Comparison of ENCODE assay signal across 17 mouse cellular contexts in the genomic region with DNA sequence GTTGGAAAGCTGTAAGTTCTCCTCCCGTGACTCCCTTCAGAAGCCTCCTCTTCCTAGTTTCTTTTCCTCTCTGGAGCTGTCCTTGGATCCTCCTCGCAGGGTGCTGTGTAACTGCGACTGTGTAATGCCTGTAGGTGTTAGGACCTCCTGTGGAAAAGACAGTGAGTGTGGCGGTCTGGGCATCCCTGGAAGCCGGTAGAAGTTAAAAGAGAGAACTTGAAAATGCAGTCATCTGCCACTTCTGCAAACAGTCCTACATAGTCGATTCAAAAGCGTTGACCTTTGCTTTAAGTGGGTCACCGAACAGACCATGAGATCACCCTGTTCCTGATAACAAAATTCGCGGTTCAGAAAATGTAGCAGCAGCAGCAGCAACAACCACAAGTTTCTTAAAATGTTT. TPM values are rescaled to one million over a fixed set of nuclear protein-coding genes. Genes with fewer than 3 reads are reported as not detected.
A peak's percentile ranks its signal among the peaks of the same experiment; 100 is the strongest.
DNase-seq lines count a peak whose midpoint lies in the region; ATAC-seq and TF ChIP-seq lines count a peak whose summit lies in the region.
"Had no signal": no experiment of that assay in that cellular context is flagged by ENCODE, and none has a peak within 500 bp of the region (broad histone marks: within the 10 kb centered on the region; RNA-seq: fewer than 3 reads in every experiment).

No protein-coding gene starts in this region.

- TF ChIP-seq EP300 in heart, adult 2 months (IDR thresholded peaks at IDR 0.05; ENCODE audit: insufficient read depth, low read depth, low read length) = no peak
- TF ChIP-seq EP300 in liver, embryonic 14.5 days (IDR thresholded peaks at IDR 0.05; ENCODE audit: low read depth) = no peak

- no peak overlapping the region for H3K4me2 ChIP-seq in hindbrain, embryonic 12.5 days (replicated peaks)
- H3K4me2 ChIP-seq in liver, embryonic 14.5 days (ENCODE audit: low read depth) = 0 out of 2 replicates have a peak overlapping the region, but pooled peaks have one; percentile 18
- H3K4me2 ChIP-seq: kidney, embryonic 15.5 days; midbrain, embryonic 11.5 days; stomach, embryonic 15.5 days had no signal

- WGBS in heart, adult 2 months = 31% methylated on average over 10 of the region's 10 CpGs
- WGBS in hindbrain, embryonic 10.5 days = 42% methylated on average over 10 of the region's 10 CpGs
- 33% methylated on average over 10 of the region's 10 CpGs for WGBS in hindbrain, embryonic 12.5 days
- WGBS in liver, embryonic 14.5 days (ENCODE audit: insufficient replicate concordance) = 28% methylated on average over 10 of the region's 10 CpGs

- H3K79me2 ChIP-seq in heart, adult 2 months (replicated peaks; ENCODE audit: control insufficient read depth, insufficient read depth, low read length) = no peaks in the 10 kb centered on the region

- H3K27me3 ChIP-seq in heart, adult 2 months (ENCODE audit: control insufficient read depth, insufficient read depth, low read length) = no peaks in the 10 kb centered on the region
- peaks cover 3% of the 10 kb centered on the region; the same call in 1 of the 2 replicates for H3K27me3 ChIP-seq in hindbrain, embryonic 10.5 days (ENCODE audit: insufficient read depth, poor library complexity, severe bottlenecking)
- no peaks in the 10 kb centered on the region for H3K27me3 ChIP-seq in hindbrain, embryonic 12.5 days
- H3K27me3 ChIP-seq in liver, embryonic 14.5 days (ENCODE audit: control insufficient read depth, insufficient read depth, low read length) = no peaks in the 10 kb centered on the region
- H3K27me3 ChIP-seq: kidney, embryonic 15.5 days; stomach, embryonic 15.5 days had no signal

- peak overlapping the region; percentile 73 for H3K27ac ChIP-seq in heart, adult 2 months
- H3K27ac ChIP-seq in hindbrain, embryonic 10.5 days = peak overlapping the region; percentile 75; the same call in 1 of the 2 replicates
- no peak overlapping the region for H3K27ac ChIP-seq in hindbrain, embryonic 12.5 days
- H3K27ac ChIP-seq in liver, embryonic 14.5 days = peak overlapping the region; percentile 47
- H3K27ac ChIP-seq: kidney, embryonic 15.5 days; stomach, embryonic 15.5 days had no signal

- no peak for TF ChIP-seq POLR2A in heart, adult 2 months (IDR thresholded peaks at IDR 0.05; ENCODE audit: insufficient read depth, low read depth, low read length)

- H3K4me1 ChIP-seq in heart, adult 2 months (ENCODE audit: control insufficient read depth, insufficient read depth, low read length) = peaks cover 15% of the 10 kb centered on the region
- peaks cover 64% of the 10 kb centered on the region for H3K4me1 ChIP-seq in hindbrain, embryonic 10.5 days (replicated peaks)
- H3K4me1 ChIP-seq in hindbrain, embryonic 12.5 days = peaks cover 56% of the 10 kb centered on the region
- H3K4me1 ChIP-seq in liver, embryonic 14.5 days (replicated peaks; ENCODE audit: control insufficient read depth in 2 of 2, insufficient read depth in 2 of 2, low read length in 1 of 2) = peaks cover 75% of the 10 kb centered on the region in 2 experiments

- TF ChIP-seq CTCF in heart, adult 2 months (IDR thresholded peaks at IDR 0.05) = no peak
- TF ChIP-seq CTCF in liver, embryonic 14.5 days (IDR thresholded peaks at IDR 0.05; ENCODE audit: low read depth) = no peak

- H3K4me3 ChIP-seq in heart, adult 2 months = no peak overlapping the region
- no peak overlapping the region for H3K4me3 ChIP-seq in hindbrain, embryonic 10.5 days
- H3K4me3 ChIP-seq in hindbrain, embryonic 12.5 days = no peak overlapping the region
- no peak overlapping the region for H3K4me3 ChIP-seq in liver, embryonic 14.5 days (ENCODE audit: insufficient read depth in 1 of 2, low read depth in 2 of 2, low read length in 2 of 2)
- H3K4me3 ChIP-seq: kidney, embryonic 15.5 days; stomach, embryonic 15.5 days had no signal

- intact Hi-C loops in heart, adult 2 months (cut with DNase I) = no loop called here

- DNase-seq in heart, adult 2 months = no peak
- DNase-seq in heart, adult 8-10 months (ENCODE audit: low spot score) = no peak
- DNase-seq in hindbrain, embryonic 10.5 days (ENCODE audit: low spot score) = no peak
- peak; percentile 55 for DNase-seq in brain, adult 2 months (ENCODE audit: low read depth, low spot score)
- no peak for DNase-seq in liver, embryonic 14.5 days (ENCODE audit: low read depth in 3 of 3, low spot score in 3 of 3)
- no peak for DNase-seq in adrenal gland, postnatal 25 days
- DNase-seq in left cerebral cortex, adult 8-10 months (ENCODE audit: low spot score in 2 of 2) = no peak
- DNase-seq: adrenal gland, adult 8-10 months; cerebellum, adult 9-10 months; right cerebral cortex, adult 18-20 months; spleen, adult 18-20 months; thymus, postnatal 25 days had no signal

- peak overlapping the region; percentile 10; the same call in 1 of the 2 replicates for H3K9ac ChIP-seq in heart, adult 2 months (ENCODE audit: low read depth, low read length)
- no peak overlapping the region for H3K9ac ChIP-seq in hindbrain, embryonic 12.5 days
- peak overlapping the region; percentile 23; the same call in 1 of the 2 replicates for H3K9ac ChIP-seq in liver, embryonic 14.5 days (replicated peaks)
- H3K9ac ChIP-seq: kidney, embryonic 15.5 days; stomach, embryonic 15.5 days had no signal

- no peaks in the 10 kb centered on the region for H3K9me3 ChIP-seq in hindbrain, embryonic 10.5 days
- H3K9me3 ChIP-seq in hindbrain, embryonic 12.5 days (replicated peaks) = no peaks in the 10 kb centered on the region
- H3K9me3 ChIP-seq in liver, embryonic 14.5 days (ENCODE audit: control insufficient read depth, low read length) = no peaks in the 10 kb centered on the region
- H3K9me3 ChIP-seq: G1E; kidney, embryonic 15.5 days; stomach, embryonic 15.5 days had no signal

- H3K36me3 ChIP-seq in heart, adult 2 months (ENCODE audit: control insufficient read depth, insufficient read depth, low read length) = peaks cover 6% of the 10 kb centered on the region; the same call in 1 of the 2 replicates
- H3K36me3 ChIP-seq in hindbrain, embryonic 10.5 days = no peaks in the 10 kb centered on the region
- no peaks in the 10 kb centered on the region for H3K36me3 ChIP-seq in hindbrain, embryonic 12.5 days
- no peaks in the 10 kb centered on the region for H3K36me3 ChIP-seq in liver, embryonic 14.5 days (replicated peaks; ENCODE audit: control insufficient read depth, insufficient read depth, low read depth)
- H3K36me3 ChIP-seq: kidney, embryonic 15.5 days; stomach, embryonic 15.5 days had no signal

- ATAC-seq in hindbrain, embryonic 12.5 days (ENCODE audit: low FRiP score) = no peak
- ATAC-seq in liver, embryonic 14.5 days (ENCODE audit: insufficient read depth) = no peak

RNA-seq across cellular contexts. Expression of a gene that starts 27.0 kb away (rescaled TPM):
- total RNA-seq in heart, adult 2 months (2021) = 100 to 1,000 TPM; 196 to 225 TPM
- 176 and 318 TPM in 2 replicates for polyA plus RNA-seq in heart, adult 2 months (2012; rRNA removed)
- total RNA-seq in heart, adult 8-10 months (2022) = 100 to 1,000 TPM; 216 to 229 (median 226) TPM
- polyA plus RNA-seq in hindbrain, embryonic 10.5 days (2016; fragmentation: Nextera tagmentation; extraction: Ambion mirVana) = 8.4 and 11.0 TPM in 2 replicates
- polyA plus RNA-seq in hindbrain, embryonic 12.5 days (2016; fragmentation: Nextera tagmentation; extraction: Ambion mirVana) = 15.2 and 15.7 TPM in 2 replicates
- polyA plus RNA-seq in liver, embryonic 14.5 days (2012; rRNA removed) = 22.1 and 24.6 TPM in 2 replicates
- polyA plus RNA-seq in liver, embryonic 14.5 days (2014; fragmentation: Nextera tagmentation; extraction: Ambion mirVana) = 13.6 and 14.1 TPM in 2 replicates
- 43.3 and 44.0 TPM in 2 replicates for total RNA-seq in adrenal gland, postnatal 25 days (2021)
- total RNA-seq in left cerebral cortex, adult 8-10 months (2022) = 100 to 1,000 TPM; 195 to 201 (median 197) TPM
